Mouse (Mus musculus) megakaryocyte-erythroid progenitor cell, adult 5-6 weeks (primary cell): Measurements from ENCODE around the gene Ddah1. TPM values are rescaled to one million over a fixed set of nuclear protein-coding genes. Genes with fewer than 3 reads are reported as not detected.

Experiments
- ATAC-seq: replicated peaks from 2 replicates; pipeline ENCODE4 v1.8.0; 2016; ENCODE audit warnings: mild to moderate bottlenecking, inconsistent platforms; ENCODE audit not compliant: severe bottlenecking, poor library complexity, low FRiP score, low TSS enrichment
- total RNA-seq, 2 experiments: library from RNA; stranded (forward) in 1 of 2; stranded (reverse) in 1 of 2; fragments of 200-1000, 215-1000 nt in 1 of 2; fragments of >200 nt in 1 of 2; fragmentation: Nextera tagmentation in 1 of 2; gene quantifications; 2 replicates each; pipeline ENCODE4 v1.2.3; 2014 to 2017

Ddah1 gene
- total RNA-seq, 2 experiments from 2014 or later: 0.33 TPM; not detected in 1

DNA sequence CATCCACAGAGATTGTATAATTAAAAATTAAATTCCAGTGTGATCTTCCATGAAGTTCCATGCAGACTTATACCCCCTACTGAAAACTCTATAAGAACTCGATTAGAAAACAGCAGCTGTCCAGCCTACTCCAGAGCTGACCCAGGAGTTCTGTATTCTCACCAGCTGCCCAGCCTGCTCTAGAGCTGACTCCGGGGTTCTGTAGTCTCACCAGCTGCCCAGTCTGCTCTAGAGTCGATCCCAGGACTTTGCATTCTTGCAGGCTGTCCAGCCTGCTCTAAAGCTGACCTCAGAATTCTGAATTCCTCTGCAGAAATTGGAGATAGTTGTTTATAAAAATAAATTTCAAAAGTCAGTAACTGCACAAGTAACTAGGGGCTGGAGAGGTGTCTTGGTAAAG lies 40.9 kb downstream of the Ddah1 start:
- ATAC-seq: no peak

DNA sequence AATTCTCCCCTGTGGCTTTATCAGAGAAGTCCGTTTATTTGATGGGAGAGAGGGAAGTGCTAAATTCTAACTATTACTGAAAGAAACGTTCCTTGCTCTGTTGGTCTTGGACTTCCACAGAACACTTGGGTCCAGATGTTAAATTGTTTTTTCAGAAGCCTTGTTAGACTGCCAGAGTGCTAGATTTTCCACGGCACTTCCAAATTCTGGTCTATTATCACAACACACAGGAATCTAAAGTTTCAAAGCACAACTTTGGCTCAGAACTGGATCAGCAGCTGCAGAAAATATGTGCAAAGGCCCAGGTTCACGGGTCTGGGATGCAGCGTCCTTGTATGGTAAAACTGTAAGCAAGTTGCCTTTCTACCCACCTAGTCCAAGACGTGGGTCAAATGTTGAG lies 43.6 kb downstream of the Ddah1 start:
- no peak for ATAC-seq

DNA sequence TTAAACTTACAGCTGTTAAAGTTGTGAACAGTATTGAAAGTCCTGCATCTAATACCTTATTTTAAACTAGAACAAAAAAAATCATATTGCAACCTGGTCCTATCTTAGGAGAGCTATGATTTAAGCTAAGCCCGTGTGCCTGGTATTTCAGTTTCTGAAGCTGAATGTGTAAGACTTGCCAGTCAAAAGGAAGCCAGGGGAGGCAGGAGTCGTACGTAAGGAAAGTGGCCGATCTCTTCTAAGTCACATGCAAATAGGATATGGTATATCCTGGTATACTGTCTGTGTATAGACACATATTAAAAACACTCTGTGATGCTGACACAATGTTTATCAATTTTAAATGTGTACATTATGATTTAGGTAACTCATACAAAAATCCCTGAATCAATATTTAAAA lies 47.4 kb downstream of the Ddah1 start:
- ATAC-seq: no peak

DNA sequence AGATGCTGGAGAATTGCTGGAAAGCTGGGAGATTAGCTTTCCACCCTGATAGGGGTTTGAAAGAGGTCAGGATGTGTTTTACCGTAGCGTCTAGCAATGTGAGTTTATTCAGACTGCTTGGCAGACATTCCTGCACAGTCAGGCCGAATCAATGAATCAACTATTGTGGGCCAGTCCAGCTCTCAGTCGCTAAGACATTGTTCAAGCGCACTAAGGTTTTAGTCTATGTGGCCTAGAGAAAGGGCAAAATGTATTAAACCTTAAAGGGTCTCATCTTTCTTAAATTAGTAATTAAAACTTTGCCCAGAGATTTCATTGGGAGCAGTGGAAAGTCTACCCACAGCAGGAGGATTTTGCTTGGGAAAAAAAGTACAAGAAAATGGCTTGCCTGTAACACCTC lies 48.0 kb downstream of the Ddah1 start:
- ATAC-seq: no peak

DNA sequence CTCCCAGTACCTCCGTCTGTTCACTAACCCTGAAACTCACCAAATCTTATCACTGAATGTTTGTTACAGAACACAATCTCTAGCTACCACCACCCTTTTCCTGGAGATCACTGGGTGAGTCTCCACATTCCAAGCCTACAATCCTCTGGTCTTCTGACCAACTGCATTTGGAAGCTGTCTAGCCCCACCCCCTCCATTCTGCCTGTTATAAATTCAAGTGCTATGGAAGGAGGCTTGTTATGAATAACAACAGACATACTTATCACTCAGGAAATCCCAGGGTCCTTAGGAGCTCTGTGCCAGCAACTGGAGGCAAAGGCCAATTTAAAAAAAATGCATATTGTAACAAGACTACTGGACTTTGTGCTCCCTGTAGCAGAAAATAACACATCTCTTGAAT lies 58.3 kb downstream of the Ddah1 start:
- ATAC-seq: no peak

- ATAC-seq: no peak
Observed at GRCm38 (mm10) chr3:145817276-145817675, 58.8 kb downstream of the Ddah1 start.

DNA sequence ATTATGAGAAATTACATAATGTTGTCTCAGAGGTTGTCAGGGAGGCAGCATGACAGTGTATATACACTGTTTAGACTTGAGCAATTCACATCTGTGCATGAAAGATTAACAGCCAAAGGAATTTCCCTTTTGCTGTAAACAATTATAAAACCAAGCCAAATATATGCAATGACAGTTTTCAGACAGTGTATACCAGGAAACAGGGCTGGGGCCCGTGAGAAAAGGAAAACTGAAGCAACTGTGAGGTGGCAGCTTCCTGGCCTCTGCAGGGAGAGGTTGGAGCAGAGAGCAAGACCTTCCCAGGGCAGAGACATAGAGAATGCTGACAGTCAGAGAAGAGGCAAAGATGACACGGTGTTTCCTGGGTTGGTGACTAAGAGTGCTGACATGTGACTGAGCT lies 62.0 kb downstream of the Ddah1 start:
- ATAC-seq: no peak

- no peak for ATAC-seq
Observed at GRCm38 (mm10) chr3:145820938-145821337, 62.5 kb downstream of the Ddah1 start.

- no peak for ATAC-seq
Observed at GRCm38 (mm10) chr3:145822201-145822600, 63.7 kb downstream of the Ddah1 start.

GRCm38 (mm10) chr3:145823661-145824060 lies 65.2 kb downstream of the Ddah1 start:
- no peak for ATAC-seq

DNA sequence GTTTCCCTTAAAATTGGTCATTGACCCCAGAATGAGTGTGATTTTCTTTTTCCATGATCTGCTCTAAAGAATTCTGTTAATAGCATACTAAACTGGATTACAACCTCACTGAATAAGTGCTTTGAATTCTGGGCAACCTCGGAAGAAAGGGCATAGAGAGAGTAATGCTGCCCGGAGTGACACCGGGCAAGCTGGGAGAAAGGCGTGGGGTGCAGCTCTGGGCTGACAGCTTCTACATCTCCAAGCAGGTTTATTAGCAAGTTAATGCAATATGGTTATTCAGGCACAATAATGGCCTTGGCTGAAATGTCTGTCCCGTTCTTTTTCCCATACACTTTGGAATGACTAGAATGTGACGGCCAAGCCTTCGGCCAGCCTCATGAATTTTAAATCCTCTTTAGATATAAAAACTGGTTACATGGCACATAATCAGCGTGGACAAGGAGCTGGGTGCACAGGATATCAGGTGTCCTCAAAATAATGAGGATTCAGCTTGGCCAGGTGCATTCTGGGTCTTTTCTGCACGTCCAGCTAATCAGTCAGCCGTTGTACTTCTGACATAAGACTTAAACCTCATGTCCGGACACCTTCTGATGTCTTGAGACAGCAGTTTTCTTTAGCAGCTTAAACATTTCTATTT lies 67.1 kb downstream of the Ddah1 start:
- no peak for ATAC-seq

DNA sequence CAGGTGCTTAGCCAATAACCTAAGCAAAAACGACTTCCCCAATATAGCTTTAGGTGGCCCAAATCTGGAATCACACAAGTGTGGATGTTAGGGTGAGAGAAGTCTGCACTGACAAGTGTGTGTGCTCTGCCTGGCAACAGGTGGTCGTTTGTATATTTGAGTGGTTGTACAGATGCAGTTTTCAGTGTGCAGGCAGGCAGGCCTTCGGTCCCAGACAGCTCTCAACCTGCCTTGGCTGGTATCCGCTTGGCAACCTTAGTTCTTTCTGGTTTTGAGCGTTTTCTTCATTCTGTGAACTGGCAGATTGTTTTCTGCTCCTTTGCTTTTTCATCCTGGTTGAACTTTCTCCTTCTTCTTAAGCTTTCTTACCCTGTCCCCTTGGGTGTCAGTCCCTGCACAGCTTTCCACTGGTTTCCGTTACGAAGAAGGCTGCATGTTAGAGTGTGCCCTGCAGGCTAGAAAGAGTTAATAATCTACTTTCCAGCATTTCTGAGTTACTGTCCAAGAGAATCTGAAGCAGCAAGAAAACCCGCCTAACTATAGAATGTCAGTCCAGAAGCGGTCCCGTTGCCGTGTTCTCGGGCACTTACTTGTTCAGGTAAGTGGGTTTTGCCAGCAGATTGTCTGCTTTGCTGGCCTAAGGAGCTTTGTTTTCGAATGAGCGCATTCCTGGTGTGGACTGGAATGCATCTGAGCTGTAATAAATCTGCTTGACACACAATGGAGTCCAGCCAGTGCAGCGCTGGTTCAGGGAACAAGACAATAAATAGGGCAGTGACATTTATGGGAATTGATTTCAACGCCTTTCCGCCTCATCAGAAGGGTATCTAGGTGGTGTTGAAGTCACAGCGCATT lies 68.9 kb downstream of the Ddah1 start:
- ATAC-seq: no peak

GRCm38 (mm10) chr3:145828906-145829305 lies 70.4 kb downstream of the Ddah1 start:
- no peak for ATAC-seq

DNA sequence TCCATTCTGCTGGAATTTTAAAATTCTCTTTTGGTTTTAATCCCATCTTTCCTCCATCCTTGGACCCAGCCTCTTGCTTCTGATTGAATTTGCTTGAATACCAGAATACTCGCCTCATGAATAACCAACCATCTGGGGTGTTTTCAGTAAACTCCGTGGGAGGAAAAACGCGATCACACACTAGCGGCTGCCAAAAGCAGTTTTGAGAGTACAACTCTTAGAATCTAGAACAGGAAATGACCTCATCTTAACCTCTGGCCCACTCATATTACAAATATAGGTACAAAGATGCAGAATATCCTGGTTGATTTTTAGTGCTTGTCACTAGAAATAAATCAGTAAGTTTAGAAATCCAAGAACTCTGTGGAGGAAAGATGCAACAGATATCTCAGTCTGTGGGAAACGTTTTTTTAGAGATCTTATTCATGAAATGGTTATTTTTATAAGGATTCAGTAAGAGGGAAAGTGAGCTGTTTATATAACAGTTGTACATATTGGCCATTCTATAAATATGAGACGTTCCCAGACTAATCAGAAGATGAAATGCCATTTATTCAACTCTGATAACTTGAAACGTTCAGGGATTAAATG lies 75.6 kb downstream of the Ddah1 start:
- no peak for ATAC-seq

DNA sequence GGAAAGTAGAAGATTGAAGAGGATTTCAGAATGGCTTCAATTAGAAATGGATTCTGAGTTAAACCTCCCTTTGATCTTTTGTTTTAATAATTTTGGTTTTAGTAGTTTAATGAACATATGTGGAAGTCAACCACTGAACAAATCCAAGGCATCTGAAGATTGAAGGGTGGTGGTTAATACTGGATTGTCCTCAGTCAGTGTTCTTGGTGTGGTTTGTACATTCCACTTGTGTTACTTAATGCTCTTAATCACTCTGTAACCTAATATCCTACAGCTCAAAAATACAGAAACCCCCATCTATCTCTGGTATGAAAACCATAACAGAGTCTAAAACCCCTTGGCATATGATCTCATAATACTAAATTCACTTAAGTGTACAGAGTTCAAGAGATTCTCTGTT lies 79.8 kb downstream of the Ddah1 start:
- ATAC-seq: no peak

- ATAC-seq: no peak
Observed at GRCm38 (mm10) chr3:145841961-145842710, 83.7 kb downstream of the Ddah1 start.

DNA sequence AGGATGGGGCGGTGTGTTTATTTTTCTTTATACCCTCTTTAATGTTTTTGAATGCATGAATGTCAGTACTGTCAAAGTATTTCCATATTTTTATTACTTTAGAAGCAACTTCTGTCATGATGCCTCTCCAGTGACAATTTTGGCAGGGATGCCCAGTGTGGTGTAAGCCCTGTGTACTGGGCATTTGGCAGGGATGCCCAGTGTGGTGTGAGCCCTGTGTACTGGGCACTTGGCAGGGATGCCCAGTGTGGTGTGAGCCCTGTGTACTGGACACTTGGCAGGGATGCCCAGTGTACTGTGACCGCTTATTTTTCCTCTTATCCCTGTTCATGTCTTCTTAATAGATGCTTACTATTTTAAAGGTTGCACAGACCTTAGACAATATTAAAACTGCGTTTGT lies 85.4 kb downstream of the Ddah1 start:
- ATAC-seq: no peak

- ATAC-seq: no peak
Observed at GRCm38 (mm10) chr3:145844891-145845290, 86.4 kb downstream of the Ddah1 start.

DNA sequence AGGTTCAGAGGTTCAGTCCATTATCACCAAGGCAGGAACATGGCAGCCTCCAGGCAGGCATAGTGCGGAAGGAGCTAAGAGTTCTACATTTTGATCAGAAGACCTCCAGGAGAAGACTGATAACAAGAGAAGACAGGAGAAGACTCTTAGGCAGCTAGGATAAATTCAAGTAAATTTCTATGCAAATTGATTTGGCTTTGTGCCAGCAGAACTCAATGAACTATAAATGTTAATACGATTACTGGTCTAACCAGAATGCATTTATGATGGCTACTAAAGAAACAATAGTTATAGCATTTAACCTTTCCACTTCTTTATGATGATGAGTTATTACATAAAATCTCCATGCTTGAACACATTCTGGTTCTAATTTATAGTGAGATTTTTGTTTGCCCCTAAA lies 87.8 kb downstream of the Ddah1 start:
- no peak for ATAC-seq

DNA sequence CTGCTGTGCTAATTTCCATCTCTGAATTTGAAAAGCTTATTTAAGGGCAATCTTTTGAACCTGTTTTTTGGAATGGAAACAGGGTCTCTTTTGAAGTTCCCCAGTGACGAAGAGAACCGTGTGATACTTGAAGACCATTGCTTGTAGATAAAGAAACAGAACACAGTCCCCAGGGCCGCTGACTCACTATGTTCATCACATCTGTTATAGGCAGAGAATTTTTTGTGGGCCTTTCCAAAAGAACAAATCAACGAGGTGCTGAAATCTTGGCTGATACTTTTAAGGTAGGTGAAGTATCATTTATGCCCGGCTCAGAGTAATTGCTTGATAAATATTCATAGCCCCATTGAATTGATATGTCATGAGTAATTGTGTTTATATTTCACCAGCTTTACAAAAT lies 93.6 kb downstream of the Ddah1 start:
- no peak for ATAC-seq
